12 mouse cellular contexts compared by ENCODE assay signal in the genomic region with DNA sequence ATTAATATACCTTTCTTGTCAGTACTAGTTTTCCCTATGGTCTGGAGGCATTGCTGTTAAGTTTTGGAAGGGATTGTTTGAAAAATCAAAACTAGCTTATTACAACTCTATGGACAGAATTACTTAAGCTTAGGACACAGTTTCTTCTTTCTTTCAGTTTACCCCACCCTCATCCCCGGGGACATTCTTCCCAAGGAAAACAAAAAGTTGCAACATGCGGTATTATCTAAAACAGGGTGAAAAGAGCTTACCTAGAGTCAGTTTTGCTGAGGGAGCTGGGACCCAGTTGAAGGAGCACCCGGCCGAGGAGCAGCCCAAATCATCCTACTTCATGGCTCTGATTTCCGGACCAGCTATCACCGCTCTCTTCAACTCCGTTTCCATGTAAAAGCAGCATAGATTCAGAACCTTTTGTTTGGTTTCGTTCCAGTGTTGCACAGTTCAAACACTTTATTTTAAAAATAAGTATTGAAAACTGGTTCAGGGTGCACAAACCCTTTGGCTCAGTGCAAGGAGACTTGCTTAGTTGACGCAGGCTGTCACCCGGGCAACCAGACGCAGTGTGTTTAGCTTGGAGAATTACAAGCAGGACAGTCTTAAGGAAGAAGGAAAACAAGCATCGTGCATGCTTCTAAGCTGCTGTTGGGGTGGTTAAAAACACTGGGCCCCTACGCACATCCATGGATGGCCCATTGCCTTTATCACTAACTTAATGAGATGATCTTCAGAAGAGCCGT. TPM values are rescaled to one million over a fixed set of nuclear protein-coding genes. Genes with fewer than 3 reads are reported as not detected.
DNase-seq lines count a peak whose midpoint lies in the region; ATAC-seq and TF ChIP-seq lines count a peak whose summit lies in the region.
"Had no signal": no experiment of that assay in that cellular context is flagged by ENCODE, and none has a peak within 500 bp of the region (broad histone marks: within the 10 kb centered on the region; RNA-seq: fewer than 3 reads in every experiment).

Map3k19 (minus strand) TSS at position 546 of the 737 bp plus-strand sequence.

- no peak within 1 kb of the TSS for H3K4me2 ChIP-seq in stomach, postnatal 0 days (replicated peaks; ENCODE audit: low read depth)
- H3K4me2 ChIP-seq: hindbrain, embryonic 13.5 days; liver, embryonic 15.5 days had no signal

- H3K27me3 ChIP-seq in heart, embryonic 10.5 days (ENCODE audit: insufficient read depth, poor library complexity, severe bottlenecking) = no peaks in the 10 kb centered on the region
- H3K27me3 ChIP-seq in stomach, postnatal 0 days (ENCODE audit: control insufficient read depth, insufficient read depth, low read length) = no peaks in the 10 kb centered on the region
- H3K27me3 ChIP-seq: hindbrain, embryonic 13.5 days; liver, embryonic 15.5 days had no signal

- TF ChIP-seq POLR2A in cortical plate, adult 2 months (IDR thresholded peaks at IDR 0.05; ENCODE audit: extremely low read depth, insufficient read depth, low read length) = no peak

- no peak within 1 kb of the TSS for H3K4me3 ChIP-seq in heart, embryonic 10.5 days
- H3K4me3 ChIP-seq in cortical plate, adult 2 months (ENCODE audit: insufficient read depth, low read length) = 0 out of 2 replicates have a peak within 1 kb of the TSS, but pooled peaks have one; percentile 2
- H3K4me3 ChIP-seq in stomach, postnatal 0 days (ENCODE audit: low read depth, low read length) = no peak within 1 kb of the TSS
- H3K4me3 ChIP-seq: embryonic facial prominence, embryonic 10.5 days; hindbrain, embryonic 13.5 days; liver, embryonic 15.5 days had no signal

- intact Hi-C loops in left cerebral cortex, postnatal 14 days (cut with DNase I) = no loop called here

- 82% methylated on average over 14 of the region's 14 CpGs for WGBS in heart, embryonic 10.5 days
- 68% methylated on average over 14 of the region's 14 CpGs for WGBS in stomach, postnatal 0 days

- H3K36me3 ChIP-seq in heart, embryonic 10.5 days = no peaks in the 10 kb centered on the region
- no peaks in the 10 kb centered on the region for H3K36me3 ChIP-seq in stomach, postnatal 0 days (ENCODE audit: control insufficient read depth, insufficient read depth, low read length)
- H3K36me3 ChIP-seq: embryonic facial prominence, embryonic 10.5 days; hindbrain, embryonic 13.5 days; liver, embryonic 15.5 days had no signal

- no peaks in the 10 kb centered on the region for H3K4me1 ChIP-seq in heart, embryonic 10.5 days
- H3K4me1 ChIP-seq in cortical plate, adult 2 months (ENCODE audit: control insufficient read depth, insufficient read depth, low read length) = no peaks in the 10 kb centered on the region
- H3K4me1 ChIP-seq in stomach, postnatal 0 days (replicated peaks; ENCODE audit: control insufficient read depth, insufficient read depth) = no peaks in the 10 kb centered on the region
- H3K4me1 ChIP-seq: embryonic facial prominence, embryonic 10.5 days; hindbrain, embryonic 13.5 days; liver, embryonic 15.5 days had no signal

- no peak for ATAC-seq in stomach, postnatal 0 days (ENCODE audit: low FRiP score, low TSS enrichment)

- DNase-seq in heart, adult 9 months (ENCODE audit: low spot score in 2 of 2) = peak; percentile 4 to 17
- DNase-seq in heart, embryonic 10.5 days (ENCODE audit: low spot score) = no peak
- DNase-seq in adipocyte (ENCODE audit: low spot score) = peak; percentile 77
- peak; percentile 36 to 62 for DNase-seq in left cerebral cortex, postnatal 14 days (ENCODE audit: low spot score in 2 of 2)
- DNase-seq in stomach, postnatal 0 days (ENCODE audit: low spot score) = no peak
- DNase-seq in testis, postnatal 10 days (ENCODE audit: low spot score) = no peak
- DNase-seq in spleen, postnatal 4 days (ENCODE audit: low spot score in 2 of 2) = no peak

- no peak for TF ChIP-seq CTCF in cortical plate, adult 2 months (IDR thresholded peaks at IDR 0.05; ENCODE audit: extremely low read depth, insufficient read depth, low read length)
- TF ChIP-seq CTCF in stomach, postnatal 0 days (IDR thresholded peaks at IDR 0.05; ENCODE audit: low read depth) = no peak

- no peak within 1 kb of the TSS for H3K27ac ChIP-seq in heart, embryonic 10.5 days
- 0 out of 2 replicates have a peak within 1 kb of the TSS, but pooled peaks have one; percentile 33 for H3K27ac ChIP-seq in cortical plate, adult 2 months (ENCODE audit: insufficient read depth, low read length)
- no peak within 1 kb of the TSS for H3K27ac ChIP-seq in stomach, postnatal 0 days (replicated peaks)
- H3K27ac ChIP-seq: embryonic facial prominence, embryonic 10.5 days; hindbrain, embryonic 13.5 days; liver, embryonic 15.5 days had no signal

- H3K9ac ChIP-seq in stomach, postnatal 0 days (ENCODE audit: low read length) = no peak within 1 kb of the TSS
- H3K9ac ChIP-seq: hindbrain, embryonic 13.5 days; liver, embryonic 15.5 days had no signal

- TF ChIP-seq EP300 in stomach, postnatal 0 days (optimal IDR thresholded peaks at IDR 0.05) = no peak

- peaks cover 4% of the 10 kb centered on the region; the same call in 1 of the 2 replicates for H3K9me3 ChIP-seq in heart, embryonic 10.5 days
- no peaks in the 10 kb centered on the region for H3K9me3 ChIP-seq in stomach, postnatal 0 days (ENCODE audit: control insufficient read depth, low read length)
- H3K9me3 ChIP-seq: liver, embryonic 15.5 days had no signal

RNA-seq across cellular contexts. Expression of gene Map3k19, which starts in this region (rescaled TPM):
- 0.04 TPM in 1 of 2 replicates, not detected in the other for polyA plus RNA-seq in heart, embryonic 10.5 days (2016; fragmentation: Nextera tagmentation; extraction: Ambion mirVana)
- polyA plus RNA-seq in cortical plate, adult 2 months (2012; rRNA removed) = 2.0 and 2.4 TPM in 2 replicates
- total RNA-seq in left cerebral cortex, postnatal 14 days (2021) = 1 to 10 TPM; 4.7 to 7.5 TPM
- polyA plus RNA-seq in stomach, postnatal 0 days (2015; fragmentation: Nextera tagmentation; extraction: Ambion mirVana) = not detected in 2 replicates
- total RNA-seq: ES-E14 had no signal

Comparison
In these comparisons a context has a peak if more than half of its experiments do, and no peak if none do; other contexts are left out.
1. DNase-seq: peak in heart, adult 9 months (2 of 2), adipocyte (single experiment) and left cerebral cortex, postnatal 14 days (2 of 2); none in heart, embryonic 10.5 days (single experiment), stomach, postnatal 0 days (single experiment), testis, postnatal 10 days (single experiment) and spleen, postnatal 4 days (0 of 2).